Mouse (Mus musculus): ENCODE measurements at regions not wholly inside any gene's neighbourhood (a gene's known extent, or its start where the extent isn't known, plus 50 kb on each side); places are given as distances from the start of the nearest gene placed in this dataset.
"Not testable (repeated sequence)": the region's sequence is repeated elsewhere in the genome, so short reads cannot be mapped to it uniquely, and the experiment has no call there.

DNA sequence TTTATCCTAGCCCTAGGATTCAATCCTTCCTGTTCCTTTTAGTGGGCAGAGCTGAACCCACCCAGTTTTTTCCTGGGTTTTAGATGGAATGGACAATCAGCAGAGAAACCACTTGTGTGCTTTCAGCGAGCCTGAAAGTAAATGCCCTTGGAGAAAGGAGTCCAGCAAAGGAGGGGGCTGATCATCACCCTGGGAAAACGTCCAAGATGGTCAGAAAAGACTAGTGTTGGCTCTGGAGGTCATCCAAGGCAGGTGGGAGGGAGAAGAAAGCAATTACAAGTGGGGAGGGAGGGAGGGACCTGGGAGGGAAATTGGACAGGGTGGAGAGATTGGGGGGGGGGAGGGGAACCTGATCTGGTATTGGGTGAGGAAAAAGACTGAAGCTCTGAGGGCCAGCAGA is 55.6 kb upstream of the Zfp366 start:
- no peak for DNase-seq (ENCODE audit: low read depth, low spot score)

DNA sequence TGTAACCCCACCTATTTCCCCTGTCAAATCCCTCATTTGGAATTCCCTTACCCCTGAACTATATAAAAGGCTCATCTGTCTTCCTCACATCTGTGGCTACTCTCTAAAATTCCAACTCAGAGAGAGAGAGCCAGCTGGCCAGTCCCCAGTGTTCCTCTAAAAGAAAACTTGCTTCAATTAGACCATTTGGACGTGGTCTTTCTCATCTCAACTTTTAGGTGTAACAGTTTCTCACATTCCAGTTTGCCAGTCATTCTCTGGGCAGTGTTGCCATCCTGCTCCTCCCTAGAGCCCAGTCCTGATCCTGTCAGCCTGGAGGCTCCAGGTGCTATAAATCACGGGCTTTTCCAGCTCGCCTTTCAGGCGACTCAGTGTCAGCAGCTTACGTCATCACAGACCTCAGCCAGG is 56.3 kb upstream of the Zfp366 start:
- DNase-seq (ENCODE audit: low read depth, low spot score), result no peak

DNA sequence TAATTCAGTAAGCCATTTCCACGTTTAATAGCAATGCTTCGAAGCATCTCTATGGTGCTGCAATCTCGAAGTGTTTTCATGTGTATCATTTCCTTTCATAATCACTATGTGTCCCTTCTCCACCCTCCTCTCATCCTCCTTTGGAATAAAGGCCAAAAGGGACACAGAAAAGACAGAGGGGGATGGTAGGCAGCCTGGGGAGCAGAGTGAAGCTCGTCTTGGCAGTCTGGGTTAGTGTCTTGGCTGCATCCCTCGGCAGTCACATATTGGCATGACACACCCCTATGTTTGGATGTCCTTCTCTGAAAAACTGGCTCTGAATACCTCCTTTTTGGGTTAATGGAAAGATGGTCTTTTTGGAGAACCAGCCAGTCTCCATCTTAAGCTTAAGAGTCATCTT is 56.9 kb upstream of the Zfp366 start:
- DNase-seq (ENCODE audit: low read depth, low spot score), result no peak

DNA sequence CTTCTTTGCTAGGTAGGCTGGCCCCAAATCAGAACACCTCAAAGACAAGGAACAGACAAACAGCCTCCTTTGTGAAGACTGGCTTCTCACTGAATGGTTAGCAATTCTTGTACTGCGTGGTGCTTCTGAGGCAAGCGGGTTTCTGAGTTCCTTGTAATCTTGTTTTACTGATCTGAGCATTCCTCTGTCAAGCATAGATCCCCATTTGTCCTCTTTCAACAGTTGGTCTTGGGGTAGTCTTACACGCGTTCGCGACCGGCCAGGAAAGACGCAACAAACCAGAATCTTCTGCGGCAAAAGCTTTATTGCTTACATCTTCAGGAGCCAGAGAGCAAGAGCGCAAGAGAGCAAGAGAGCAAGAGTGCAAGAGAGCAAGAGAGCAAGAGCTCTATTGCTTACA is 57.7 kb upstream of the Zfp366 start:
- DNase-seq (ENCODE audit: low read depth, low spot score), result not testable (repeated sequence)

DNA sequence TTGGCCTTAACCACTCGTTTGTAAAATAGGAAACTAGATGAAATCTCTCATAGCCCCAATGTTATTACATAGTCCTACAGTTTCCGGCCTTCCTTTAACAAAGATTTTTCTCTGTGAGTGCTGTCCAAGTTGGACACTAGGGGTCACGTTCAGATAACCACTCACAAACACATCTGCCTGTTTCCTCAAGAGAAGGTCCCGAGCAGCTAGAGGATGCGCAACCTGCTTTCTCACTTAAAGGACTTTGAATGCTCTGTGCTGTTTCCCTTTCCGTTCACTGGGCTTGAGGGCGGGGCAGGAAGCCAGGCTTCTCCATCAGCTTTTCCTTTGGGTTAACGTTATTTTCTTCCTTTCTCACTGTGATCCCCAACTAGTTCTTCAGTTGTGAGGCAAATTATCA is 58.1 kb upstream of the Zfp366 start:
- no peak for DNase-seq (ENCODE audit: low read depth, low spot score)

DNA sequence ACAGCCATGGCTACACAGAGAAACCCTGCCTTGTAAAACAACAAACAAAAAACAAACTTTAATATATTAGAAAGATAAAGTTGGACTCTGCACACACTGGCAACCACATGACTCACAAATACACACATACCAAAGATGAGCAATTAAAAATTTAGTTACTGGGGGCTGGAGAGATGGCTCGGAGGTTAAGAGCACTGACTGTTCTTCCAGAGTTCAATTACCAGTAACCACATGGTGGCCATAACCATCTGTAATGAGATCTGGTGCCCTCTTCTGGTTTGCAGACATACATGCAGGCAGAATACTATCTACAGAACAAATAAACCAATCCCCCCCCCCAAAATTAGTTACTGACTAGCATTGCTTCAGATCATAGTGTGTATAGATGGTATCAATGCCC is 58.7 kb upstream of the Zfp366 start:
- DNase-seq (ENCODE audit: low read depth, low spot score), result no peak

DNA sequence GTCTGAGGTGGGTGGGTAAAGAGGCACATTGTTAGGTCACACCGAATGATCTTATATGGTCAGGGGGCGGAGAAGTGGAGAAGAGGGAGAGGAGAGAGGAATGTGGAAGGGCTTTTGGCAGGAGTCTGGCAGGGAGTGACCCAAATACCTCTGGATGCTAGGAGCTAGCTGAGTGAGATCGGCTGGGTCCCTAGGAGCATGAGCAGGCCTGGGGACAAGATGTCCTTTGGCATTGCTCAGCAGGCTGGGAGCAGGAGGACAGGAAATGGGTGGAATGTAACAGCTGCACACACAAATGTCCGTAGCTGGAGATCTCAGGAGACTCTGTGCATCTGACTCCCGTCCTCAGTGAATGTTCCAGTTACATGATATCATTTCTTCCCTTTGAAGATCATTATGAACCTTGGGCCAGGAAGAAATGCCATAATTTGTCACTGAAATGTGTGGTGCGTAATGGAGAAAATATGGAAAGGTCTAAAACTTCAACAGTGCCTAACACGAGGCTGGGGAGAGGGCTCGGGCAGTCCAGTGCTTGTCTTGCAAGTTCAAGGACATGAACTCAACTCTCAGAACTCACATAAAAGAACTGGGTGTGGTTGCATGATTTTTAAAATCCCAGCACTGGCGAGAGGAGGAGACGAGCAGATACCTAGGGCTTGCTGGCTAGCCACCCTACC is 59.6 kb upstream of the Zfp366 start:
- no peak for DNase-seq (ENCODE audit: low read depth, low spot score)

DNA sequence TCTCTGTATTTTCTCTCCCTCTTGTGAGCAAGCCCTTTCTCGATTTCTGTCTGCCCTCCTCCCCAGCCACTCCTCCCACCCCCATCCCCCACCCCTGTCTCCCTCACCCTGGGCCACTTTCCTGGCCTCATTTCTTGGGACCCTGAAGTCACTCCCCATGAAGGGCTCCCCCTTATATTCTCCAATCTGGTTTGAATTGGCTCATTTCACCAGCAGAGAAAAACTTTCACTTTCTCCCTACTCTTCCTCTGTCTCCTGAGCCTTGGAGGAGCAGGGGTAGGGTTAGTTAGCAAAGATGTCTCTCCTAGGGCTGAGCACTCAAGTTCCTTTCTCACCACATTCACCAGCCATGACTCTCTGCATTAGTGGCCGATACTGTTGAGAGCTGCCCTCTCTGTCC is 60.5 kb upstream of the Zfp366 start:
- no peak for DNase-seq (ENCODE audit: low read depth, low spot score)

DNA sequence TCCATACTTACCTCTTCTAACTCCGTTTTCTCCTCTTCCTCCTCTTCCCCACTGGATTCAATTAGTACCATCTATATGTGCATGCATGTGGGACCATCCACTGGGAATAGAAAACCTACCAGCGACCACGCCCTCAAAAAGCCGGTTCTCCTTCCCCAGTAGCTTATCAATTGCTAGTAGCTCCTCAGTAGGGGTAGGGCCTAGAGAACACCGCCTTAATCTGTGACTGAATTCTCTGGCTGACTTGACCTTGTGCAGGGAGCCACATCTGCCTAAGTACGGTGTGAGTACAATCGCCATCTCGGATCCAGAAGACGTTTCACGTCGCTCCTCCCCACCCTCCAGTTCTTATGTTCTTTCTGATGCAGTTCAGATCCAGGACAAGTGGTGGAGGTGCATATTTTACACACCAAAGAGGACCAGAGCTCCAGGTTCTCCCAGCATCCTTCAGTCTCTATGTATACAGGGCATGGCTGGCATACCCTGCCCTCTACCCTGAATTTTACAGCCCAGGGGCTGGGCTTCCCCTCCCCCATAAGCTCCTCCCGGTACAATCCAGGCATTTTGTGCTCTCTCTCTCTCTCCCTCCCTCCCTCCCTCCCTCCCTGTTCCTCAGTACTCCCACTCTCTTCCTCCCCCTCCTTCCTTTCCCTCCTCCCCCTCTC is 61.0 kb upstream of the Zfp366 start:
- no peak for DNase-seq (ENCODE audit: low read depth, low spot score)

DNA sequence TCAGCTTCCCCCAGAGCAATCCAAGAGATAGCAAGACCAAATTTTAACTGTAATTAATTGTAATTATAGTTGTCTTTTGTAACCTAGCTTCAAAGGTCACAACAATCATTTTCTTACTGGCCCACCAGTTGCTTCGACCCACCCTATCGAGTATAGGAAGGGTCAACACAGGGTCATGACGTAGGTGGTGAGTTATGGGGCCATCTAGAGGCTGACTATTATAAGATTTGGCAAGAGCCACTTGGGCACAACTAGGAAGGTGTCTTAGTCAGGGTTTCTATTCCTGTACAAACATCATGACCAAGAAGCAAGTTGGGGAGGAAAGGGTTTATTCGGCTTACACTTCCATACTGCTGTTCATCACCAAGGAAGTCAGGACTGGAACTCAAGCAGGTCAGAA is 62.1 kb upstream of the Zfp366 start:
- not testable (repeated sequence) for DNase-seq (ENCODE audit: low read depth, low spot score)

DNA sequence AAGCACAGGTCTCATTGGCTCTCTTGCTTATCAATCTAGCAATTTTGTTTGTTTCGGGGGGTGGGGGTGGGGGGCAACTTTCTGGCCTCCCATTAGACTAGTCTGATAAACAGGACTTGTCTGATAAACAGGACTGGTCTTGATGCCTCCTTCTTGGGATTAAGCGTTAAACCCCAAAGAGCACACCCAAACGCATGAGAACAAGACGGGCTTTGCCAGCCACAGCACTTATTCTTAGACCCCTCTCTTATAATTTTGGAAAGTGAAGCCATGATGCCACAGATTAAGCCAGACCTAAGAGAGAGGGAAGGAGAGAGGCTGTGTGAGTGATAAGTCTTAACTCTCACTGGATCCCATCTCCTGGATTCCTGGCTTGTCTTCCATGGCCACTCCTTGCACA is 63.5 kb upstream of the Zfp366 start:
- no peak for DNase-seq (ENCODE audit: low read depth, low spot score)

DNA sequence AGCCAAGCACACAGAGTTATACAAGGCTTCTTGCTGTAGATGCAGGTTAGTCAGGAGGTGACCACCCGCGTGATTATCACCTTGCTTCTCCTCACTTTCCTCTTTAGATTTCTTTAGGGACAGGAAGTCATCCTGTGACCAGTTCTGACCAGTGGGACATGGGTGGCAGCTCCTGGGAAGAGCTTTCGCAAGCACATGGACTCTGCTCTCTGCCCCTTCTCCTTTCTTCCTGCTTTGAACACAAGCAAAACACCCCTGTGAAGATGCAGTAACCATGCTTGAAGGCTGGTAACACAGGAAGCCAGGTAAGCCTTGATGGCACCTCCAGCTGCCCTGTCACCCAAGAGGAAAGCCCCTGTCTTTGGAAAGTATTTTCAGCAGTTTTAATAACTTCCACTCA is 64.7 kb upstream of the Zfp366 start:
- DNase-seq (ENCODE audit: low read depth, low spot score), result no peak

DNA sequence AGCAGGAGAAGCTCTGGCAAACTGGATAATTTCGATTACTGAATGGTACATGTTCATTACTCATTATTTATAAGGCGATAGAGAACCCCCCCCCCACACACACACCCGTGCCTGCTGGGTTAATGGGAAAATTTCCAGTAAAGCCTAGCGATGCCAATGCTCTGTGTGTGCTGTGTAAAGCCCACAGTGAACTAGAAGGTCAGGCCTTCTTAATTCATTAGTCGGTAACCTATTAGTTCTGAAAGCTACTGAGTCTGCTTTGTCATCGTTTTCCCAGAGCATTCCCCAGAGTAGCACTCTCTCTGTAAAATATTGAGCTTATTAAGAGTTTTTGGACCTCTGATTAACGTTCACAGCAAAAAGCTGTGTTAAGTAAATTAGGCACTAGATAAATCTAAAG is 65.7 kb upstream of the Zfp366 start:
- DNase-seq (ENCODE audit: low read depth, low spot score), result no peak

DNA sequence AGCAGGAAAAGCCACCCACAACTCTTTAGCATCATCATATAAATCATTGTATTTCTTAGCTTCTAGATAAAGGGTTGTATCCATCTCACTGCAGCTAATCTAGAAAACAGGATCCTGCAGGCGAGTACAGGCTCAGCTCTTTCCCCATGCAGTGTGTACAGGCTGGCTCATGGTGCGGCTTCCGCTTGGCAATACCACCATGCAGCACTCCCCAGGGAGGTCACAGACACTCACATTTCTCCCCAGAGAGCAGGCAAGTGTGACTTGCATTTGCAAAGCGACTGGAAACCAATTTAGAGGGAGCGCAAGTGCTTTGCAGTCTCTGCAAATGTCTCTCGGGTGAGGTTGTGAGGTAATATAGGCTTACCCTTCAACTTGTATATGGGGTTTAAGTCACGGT is 69.1 kb upstream of the Zfp366 start:
- DNase-seq (ENCODE audit: low read depth, low spot score), result no peak

DNA sequence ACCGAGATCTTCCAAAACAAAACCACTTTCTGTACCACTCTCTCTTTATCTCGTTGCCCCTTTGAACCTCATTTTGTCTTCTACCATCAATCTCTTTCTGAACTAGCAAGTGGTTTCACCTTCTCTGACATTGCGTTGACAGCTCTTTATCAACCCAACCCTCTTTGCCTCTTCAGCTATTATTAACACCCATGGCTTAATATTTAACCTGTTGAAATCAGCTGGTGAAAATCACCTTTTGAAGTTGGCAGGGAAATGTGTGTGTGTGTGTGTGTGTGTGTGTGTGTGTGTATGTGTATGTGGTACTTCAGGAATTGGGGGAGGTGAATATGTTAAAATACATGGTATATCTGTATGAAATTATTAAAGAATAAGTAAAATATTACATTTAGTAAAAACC is 70.1 kb upstream of the Zfp366 start:
- no peak for DNase-seq (ENCODE audit: low read depth, low spot score)

DNA sequence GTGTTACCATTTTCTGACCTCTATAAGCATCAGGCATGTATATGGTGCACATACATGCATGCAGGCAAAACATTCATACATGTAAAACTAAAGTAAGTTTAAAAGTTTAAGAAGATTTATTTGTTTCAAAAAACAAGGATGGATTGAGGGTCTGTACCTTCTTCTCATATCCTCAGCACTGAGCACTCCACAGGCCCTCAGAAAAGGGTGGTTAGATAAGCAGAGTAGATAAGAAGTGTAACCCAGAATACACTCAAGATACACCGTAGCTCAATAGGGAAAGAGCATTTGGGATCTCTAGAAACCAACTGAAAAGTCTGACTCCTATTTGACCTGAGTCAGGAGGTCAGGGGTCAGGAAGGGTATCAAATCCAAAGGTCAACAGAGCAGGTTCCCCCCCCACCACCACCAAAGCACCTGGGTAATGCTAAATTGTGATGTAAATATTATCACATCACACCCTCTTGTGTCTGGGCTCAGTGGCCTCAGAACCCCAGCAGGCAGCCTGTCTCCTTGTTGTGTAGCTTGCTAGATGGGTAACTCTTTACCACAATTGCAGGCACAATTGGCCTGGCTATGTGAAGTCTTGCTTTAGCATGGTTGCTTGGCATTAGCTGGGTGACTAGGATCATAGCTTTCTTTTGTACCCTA is 72.8 kb upstream of the Zfp366 start:
- DNase-seq (ENCODE audit: low read depth, low spot score), result no peak

DNA sequence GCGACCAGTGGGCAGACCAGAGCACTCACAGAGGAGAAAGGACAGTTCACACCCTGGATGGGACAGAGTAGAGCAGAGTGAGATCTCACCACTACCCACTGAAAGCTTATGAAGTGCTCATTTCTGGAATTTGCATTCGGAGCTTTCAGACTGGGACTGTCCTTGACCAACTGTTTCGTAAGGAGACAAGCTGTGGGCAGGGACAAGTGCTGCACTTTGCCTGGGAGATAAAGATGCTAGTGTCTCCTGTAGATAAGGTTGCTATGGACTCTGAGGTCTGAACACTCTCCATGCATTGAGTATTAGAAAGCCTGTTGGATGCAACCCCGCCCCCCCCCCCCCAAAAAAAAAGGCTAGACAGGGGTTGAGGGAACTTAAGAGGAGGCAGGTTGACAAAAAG is 76.6 kb upstream of the Zfp366 start:
- no peak for DNase-seq (ENCODE audit: low read depth, low spot score)

DNA sequence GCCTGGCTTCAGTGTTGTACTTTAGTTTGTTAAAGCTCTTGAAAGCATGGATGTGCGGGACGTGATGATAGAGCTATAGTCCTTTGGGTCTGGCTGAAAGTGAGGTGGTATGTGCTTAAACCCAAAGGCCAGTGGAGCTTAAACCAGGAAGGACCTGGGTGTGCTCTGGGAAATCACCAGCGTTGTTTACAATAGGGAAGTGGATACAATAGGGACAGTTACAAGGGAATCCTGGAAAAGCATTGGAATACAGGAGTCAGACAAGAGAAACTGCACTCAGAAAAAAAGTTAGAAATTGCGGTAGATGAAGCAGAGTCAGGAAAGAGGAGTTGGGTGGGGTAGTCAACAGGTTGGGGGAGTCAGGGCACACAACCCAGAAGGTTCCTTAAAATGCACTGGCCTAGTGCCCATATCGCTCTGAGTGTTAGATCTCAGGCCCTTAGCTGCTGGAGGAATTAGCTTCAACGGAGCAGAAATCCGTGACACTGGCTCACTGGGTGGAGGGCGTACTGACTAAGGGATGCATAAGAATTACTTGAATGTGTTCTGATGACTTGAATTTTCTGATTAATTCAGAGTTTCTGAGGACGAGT is 82.4 kb upstream of the Zfp366 start:
- no peak for DNase-seq (ENCODE audit: low read depth, low spot score)

DNA sequence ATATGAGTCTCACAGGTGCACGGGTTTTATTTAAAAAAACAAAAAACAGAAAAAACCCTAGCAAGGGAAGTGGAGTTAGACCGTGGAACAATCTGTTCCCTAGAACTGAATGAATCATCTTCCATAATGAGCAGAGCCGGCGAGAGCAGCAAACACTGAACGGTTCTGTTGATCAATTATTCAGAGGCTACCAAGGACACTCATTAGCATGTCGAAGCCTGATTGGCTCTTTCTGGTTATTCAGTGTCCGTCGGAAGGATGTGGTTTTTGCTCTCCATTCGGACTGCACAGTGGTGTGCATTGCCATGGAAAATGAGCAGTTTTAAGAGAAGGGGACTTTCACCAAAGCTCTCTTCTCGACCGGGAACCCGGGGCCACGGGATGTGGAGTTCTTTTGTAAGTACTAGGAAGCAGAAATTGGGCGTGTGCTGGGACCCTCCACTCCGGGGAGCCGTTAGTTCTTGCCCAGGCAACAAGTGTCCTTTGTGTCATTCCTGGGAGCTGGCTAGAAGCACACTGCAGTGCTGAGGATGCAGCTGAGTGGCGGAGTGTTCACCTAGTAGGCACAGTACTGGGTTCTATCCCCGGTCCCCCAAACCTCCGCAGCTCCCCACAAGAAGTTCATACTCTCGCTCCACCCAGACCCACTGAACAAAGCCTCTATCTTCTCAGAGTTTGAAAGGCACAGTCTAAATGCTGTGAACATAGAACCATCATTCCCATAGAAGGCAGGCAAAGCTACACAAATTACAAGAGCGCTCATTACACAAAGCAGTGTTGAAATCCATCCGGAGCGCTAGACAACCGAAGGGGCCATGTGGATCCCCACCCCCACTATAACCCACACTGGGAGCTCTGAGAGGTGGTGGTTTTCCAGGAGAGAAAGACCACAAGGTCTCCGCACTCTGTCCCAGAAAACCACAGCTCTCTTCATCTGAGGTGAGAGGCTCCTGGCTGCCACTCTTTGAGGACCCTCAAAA is 83.9 kb upstream of the Zfp366 start:
- peak; percentile 86 for DNase-seq (ENCODE audit: low read depth, low spot score)

DNA sequence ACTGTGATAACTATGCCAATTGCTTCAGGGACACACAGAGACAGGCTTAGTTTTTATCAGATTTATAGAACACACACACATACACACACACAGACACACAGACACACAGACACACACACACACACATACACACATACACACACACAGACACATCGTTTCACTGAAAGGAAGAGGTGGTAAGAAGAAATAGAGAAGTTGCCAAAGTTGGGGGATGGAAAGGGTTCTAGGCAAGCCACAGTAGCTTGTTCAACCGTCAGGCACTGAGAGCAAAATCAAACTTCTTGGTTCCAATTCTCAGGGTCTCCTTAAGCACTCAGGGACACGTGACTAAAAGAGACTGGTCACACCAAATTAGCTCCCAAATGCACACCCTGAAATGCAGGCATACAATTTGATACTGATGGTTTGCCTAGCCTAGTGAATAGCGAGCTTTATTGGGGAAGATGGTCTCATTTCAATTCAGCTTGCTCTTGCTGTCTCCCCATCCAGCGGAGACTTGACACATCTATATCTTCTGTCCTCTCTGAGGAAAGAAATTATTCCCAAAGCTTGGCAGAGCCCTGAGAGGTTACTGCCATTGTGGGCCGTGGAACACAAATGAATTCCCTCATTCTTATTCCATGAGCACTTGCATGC is 84.7 kb upstream of the Zfp366 start:
- no peak for DNase-seq (ENCODE audit: low read depth, low spot score)

DNA sequence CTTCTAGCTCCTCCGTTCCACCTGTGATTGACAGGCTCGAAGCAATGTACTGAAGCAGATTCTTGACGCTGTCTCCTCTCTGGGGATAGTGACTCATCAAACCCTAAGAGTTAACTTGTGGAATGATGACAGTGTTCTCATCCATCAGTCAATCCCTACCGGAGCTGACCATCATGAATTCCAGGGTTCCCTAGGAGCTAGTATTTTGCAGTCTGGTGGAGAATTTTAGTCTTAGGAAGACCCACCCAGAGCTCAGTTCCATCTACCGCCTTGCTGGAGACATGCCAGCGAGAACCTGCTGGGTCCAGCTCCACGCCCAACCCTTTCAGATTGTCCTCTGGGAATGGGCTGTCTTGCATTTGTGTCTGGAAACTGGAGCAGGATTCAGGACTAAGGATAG is 85.4 kb upstream of the Zfp366 start:
- no peak for DNase-seq (ENCODE audit: low read depth, low spot score)
